Mouse (Mus musculus) erythroblast, embryonic 14.5 days (primary cell): ENCODE measurements around the gene Nat8f4.

Experiments used
- GATA1 ChIP-seq: IDR thresholded peaks from 2 replicates; pipeline ENCODE4 v1.6.1; 2012; ENCODE audit warnings: low read length, inconsistent platforms, mixed read lengths
- TAL1 ChIP-seq: IDR thresholded peaks from 3 replicates; pipeline ENCODE4 v1.6.1; 2012; ENCODE audit warnings: low read length, inconsistent platforms, mixed read lengths

DNA sequence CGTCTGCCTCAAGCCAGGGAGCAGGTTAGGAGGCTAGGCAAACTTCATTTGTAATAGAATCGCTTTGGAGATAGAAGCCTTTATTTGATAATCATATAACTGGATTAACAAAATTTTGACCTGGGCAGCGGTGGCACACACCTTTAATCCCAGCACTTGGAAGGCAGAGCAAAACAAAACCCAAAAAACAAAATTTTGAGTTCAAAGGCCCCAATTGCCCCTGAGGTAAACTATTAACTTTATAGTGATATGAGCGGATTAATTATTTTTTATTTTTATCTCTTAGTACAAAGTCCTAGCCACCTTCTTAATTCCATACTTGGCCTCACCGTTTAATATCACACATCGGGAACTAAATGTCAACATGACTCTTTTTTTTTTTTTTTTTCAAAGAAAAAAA is 11.9 kb upstream of the Nat8f4 start:
- TF ChIP-seq TAL1 = no peak
- TF ChIP-seq GATA1 = no peak
